Mouse (Mus musculus) right cerebral cortex, postnatal 25 days (tissue): Measurements from ENCODE around the gene Vps35l.
A peak's percentile ranks its signal among the peaks of the same experiment; 100 is the strongest.

Experiments
- DNase-seq: peaks from one replicate; pipeline ENCODE4 v3.0.0; 2022

The Vps35l gene

GRCm38 (mm10) chr7:118739975-118740531, at the start of gene Vps35l:
Gene Vps35l, plus strand, starts transcription at chr7:118740226.
- DNase-seq: peak; percentile 76

- DNase-seq: no peak
Measured at GRCm38 (mm10) chr7:118691287-118691686, 48.7 kb upstream of the Vps35l start.

- no peak for DNase-seq
Measured at GRCm38 (mm10) chr7:118696146-118696545, 43.9 kb upstream of the Vps35l start.

- no peak for DNase-seq
Measured at GRCm38 (mm10) chr7:118697168-118697567, 42.9 kb upstream of the Vps35l start.

GRCm38 (mm10) chr7:118698882-118699281, 41.1 kb upstream of the Vps35l start:
- DNase-seq: no peak

GRCm38 (mm10) chr7:118703144-118703561, 36.9 kb upstream of the Vps35l start:
- no peak for DNase-seq

GRCm38 (mm10) chr7:118704001-118704850, 35.8 kb upstream of the Vps35l start:
- no peak for DNase-seq

GRCm38 (mm10) chr7:118705101-118705961, 34.7 kb upstream of the Vps35l start, which contains the start of gene Gde1:
Gene Gde1, minus strand, starts transcription at chr7:118705778.
- peak; percentile 93 for DNase-seq

GRCm38 (mm10) chr7:118706051-118706450, 34.0 kb upstream of the Vps35l start:
- no peak for DNase-seq

GRCm38 (mm10) chr7:118706488-118706887, 33.5 kb upstream of the Vps35l start:
- no peak for DNase-seq

- no peak for DNase-seq
Measured at GRCm38 (mm10) chr7:118707216-118707615, 32.8 kb upstream of the Vps35l start.

GRCm38 (mm10) chr7:118708002-118708401, 32.0 kb upstream of the Vps35l start:
- no peak for DNase-seq

GRCm38 (mm10) chr7:118710776-118711175, 29.2 kb upstream of the Vps35l start:
- DNase-seq: no peak

GRCm38 (mm10) chr7:118712228-118713173, 27.5 kb upstream of the Vps35l start, which contains the start of gene Ccp110:
Gene Ccp110, plus strand, starts transcription at chr7:118712552.
- peak; percentile 94 for DNase-seq

GRCm38 (mm10) chr7:118714873-118715272, 25.2 kb upstream of the Vps35l start:
- DNase-seq: no peak

- no peak for DNase-seq
Measured at GRCm38 (mm10) chr7:118718066-118718465, 22.0 kb upstream of the Vps35l start.

GRCm38 (mm10) chr7:118723927-118724326, 16.1 kb upstream of the Vps35l start:
- DNase-seq: no peak

- DNase-seq: no peak
Measured at GRCm38 (mm10) chr7:118725459-118725858, 14.6 kb upstream of the Vps35l start.

- DNase-seq: no peak
Measured at GRCm38 (mm10) chr7:118728846-118729587, 11.0 kb upstream of the Vps35l start.

- DNase-seq: no peak
Measured at GRCm38 (mm10) chr7:118731781-118732180, 8.2 kb upstream of the Vps35l start.

GRCm38 (mm10) chr7:118733225-118733624, 6.8 kb upstream of the Vps35l start:
- no peak for DNase-seq
